Mouse (Mus musculus): ENCODE results near the gene Ccnjl.

DNA sequence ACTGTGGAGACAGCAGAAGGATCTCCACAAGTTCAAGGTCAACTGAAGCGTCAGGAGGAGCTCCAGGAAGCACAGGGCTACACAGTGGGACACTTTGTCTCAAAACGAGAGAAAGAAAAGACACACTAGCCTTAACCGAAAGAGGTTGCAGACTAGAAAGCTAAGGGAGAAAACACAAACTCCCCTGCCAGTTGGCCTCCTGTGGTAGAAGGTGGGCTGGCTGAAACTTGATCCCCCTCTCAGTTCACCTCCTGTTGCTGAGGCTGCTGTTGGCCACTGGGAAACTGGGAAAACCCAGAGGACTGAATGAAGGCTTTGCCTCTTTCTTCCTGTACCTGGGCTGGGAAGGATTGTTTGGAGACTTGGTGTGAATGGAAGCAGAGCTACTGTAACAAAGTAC, 1.5 kb downstream of the Ccnjl start:
- no peak for TF ChIP-seq MEF2A (IDR thresholded peaks at IDR 0.05; ENCODE audit: extremely low read depth, insufficient replicate concordance, low read depth, low read length, poor library complexity, severe bottlenecking)
- TF ChIP-seq EP300 (IDR thresholded peaks at IDR 0.05; ENCODE audit: low read depth in 1 of 2, low read length in 2 of 2), result no peak
- TF ChIP-seq POLR2A (IDR thresholded peaks at IDR 0.05; ENCODE audit: control insufficient read depth in 1 of 2, insufficient read depth in 1 of 2, low read depth in 1 of 2, low read length in 2 of 2, poor library complexity in 1 of 2), result no peak
- TF ChIP-seq ZC3H11A (IDR thresholded peaks at IDR 0.05; ENCODE audit: low read depth, low read length), result no peak
- no peak for TF ChIP-seq UBTF (IDR thresholded peaks at IDR 0.05; ENCODE audit: borderline replicate concordance, insufficient read depth, low read depth, low read length)
- TF ChIP-seq CTCF (IDR thresholded peaks at IDR 0.05 in 2 of 3, conservative IDR thresholded peaks at IDR 0.05 in 1 of 3; ENCODE audit: control insufficient read depth in 1 of 3, insufficient read depth in 1 of 3, low read depth in 2 of 3, low read length in 3 of 3, poor library complexity in 1 of 3, severe bottlenecking in 1 of 3), result no peak
- TF ChIP-seq MYC (IDR thresholded peaks at IDR 0.05; ENCODE audit: low read depth, low read length), result no peak
- no peak for TF ChIP-seq USF1 (IDR thresholded peaks at IDR 0.05; ENCODE audit: low read depth, low read length)
- TF ChIP-seq MAX (IDR thresholded peaks at IDR 0.05; ENCODE audit: low read length), result no peak
- TF ChIP-seq GABPA (IDR thresholded peaks at IDR 0.05; ENCODE audit: low read depth, low read length), result no peak
- TF ChIP-seq USF2 (IDR thresholded peaks at IDR 0.05; ENCODE audit: borderline replicate concordance in 1 of 2, insufficient read depth in 1 of 2, low read depth in 1 of 2, low read length in 2 of 2), result no peak
- TF ChIP-seq SIN3A (IDR thresholded peaks at IDR 0.05; ENCODE audit: low read length), result no peak
